Mouse (Mus musculus) heart, postnatal 36 days (tissue): ENCODE measurements at regions not wholly inside any gene's neighbourhood (a gene's known extent, or its start where the extent isn't known, plus 50 kb on each side); places are given as distances from the start of the nearest gene placed in this dataset.

Experiments used
- DNase-seq, 2 experiments: peaks; one replicate each; pipeline ENCODE4 v3.0.0; 2021 to 2022
- intact Hi-C: fragments of 180-260 bp; cut with DNase I; formaldehyde crosslinking; loops from one replicate; pipeline ENCODE4 v1.15.1; 2025

DNA sequence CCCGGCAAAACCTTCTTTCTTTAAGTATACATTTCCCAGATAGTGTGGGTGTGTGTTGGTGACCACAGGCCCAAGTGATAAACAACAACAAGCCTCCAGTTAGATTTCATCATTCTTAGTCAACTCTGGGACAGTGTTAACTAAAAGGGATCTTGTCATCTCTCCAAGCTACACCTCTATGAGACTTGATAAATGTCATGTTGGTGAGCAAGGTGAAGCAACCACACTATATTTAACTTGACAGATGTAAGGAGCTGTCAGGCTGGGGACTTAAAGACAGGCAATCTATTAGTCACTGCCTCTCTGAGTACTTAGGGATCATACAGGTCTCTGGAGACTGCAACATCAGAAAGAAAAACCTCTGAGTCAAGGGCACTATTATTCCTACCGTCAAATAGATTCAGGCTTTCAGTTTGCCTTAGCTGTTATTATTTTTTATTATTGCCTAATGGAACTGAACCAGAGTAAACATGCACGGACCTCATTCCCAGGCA, 87.8 kb upstream of the Ank start:
- intact Hi-C loops: no loop called here
- no peak for DNase-seq

GRCm38 (mm10) chr15:27380436-27380945, 86.0 kb upstream of the Ank start:
- intact Hi-C loops: no loop called here
- DNase-seq: no peak

GRCm38 (mm10) chr15:27381565-27381964, 84.9 kb upstream of the Ank start:
- no peak for DNase-seq
- intact Hi-C loops: no loop called here

- intact Hi-C loops: no loop called here
- DNase-seq: no peak
These were observed 75.9 kb upstream of the Ank start for GRCm38 (mm10) chr15:27390567-27390966.

DNA sequence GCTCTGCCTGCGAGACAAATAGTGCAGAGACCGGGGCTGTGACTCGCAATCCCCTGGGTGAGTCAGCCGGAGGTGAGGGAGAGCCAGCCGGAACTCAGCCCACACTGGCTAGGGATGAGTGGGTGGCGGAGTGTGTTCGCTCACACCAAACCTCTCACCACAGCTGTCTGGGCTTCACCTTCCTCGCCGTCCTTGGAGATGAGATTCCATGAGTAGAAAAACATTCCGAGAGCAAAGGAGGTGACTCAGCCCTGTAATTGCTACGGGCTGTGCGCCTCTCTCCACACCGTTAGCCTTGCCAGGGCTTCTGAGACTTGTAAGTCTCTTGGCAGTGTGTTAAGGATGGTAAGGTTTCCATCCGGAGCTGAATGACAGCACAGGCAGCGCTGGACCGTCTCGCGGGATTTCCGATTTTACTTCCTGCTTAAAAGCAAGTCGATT, 60.7 kb upstream of the Ank start:
- DNase-seq: peak; percentile 6 to 8
- intact Hi-C loops: no loop called here

DNA sequence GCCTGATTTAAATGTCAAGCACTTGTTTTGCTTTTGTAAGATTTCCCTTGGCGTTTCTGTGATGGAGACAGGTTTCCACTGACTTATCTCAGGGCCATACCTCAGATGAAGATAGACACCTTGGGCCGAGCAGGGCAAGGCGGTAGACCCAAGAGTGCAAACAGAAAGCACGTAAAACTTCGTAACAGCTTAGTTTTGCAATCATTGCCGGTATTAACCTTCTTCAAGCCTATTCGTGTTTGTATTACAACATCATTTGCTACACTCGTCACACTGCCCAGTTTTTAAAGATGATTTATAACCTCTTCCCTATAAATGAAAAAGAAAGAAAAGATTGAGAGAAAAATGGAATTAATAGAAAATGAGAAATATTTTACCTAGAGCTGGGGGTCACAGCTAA, 56.6 kb upstream of the Ank start:
- intact Hi-C loops: no loop called here
- DNase-seq: no peak

DNA sequence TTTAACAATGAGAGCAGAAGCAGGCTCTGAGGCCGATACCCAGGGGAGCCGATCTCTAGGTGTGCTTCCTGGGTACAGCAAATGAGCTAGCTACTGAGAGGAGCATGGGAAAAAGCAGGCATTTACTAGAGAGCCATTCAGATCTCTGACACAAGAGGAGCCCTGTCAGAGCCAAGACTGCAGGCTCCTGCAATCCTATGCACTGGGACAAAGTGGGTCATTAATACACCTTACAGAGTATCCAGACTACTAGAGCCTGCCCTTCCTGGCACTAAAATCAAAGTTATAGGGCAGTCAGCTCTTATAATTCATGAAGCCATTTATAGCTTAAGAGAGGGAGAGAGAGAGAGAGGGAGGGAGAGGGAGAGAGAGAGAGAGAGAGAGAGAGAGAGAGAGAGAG, 54.2 kb upstream of the Ank start:
- intact Hi-C loops: no loop called here
- no peak for DNase-seq

DNA sequence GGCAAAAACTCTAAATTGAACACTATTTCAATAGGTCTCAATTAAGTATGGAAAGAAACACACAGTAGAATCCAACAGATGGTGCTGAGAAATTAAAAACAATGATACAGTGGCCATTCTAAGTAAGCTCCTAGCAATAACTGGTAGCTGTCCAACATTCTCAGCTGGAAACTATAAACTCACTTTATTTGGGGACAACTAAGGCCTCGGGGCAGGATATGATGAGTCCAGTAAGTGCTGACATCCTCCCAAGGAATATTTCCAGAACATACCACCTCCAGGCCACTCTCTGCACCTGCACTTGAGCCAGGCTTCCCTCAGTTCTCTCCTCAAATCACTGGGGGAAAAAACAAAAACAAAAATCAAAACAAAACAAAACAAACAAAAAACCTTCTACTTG, 53.7 kb upstream of the Ank start:
- DNase-seq: no peak

GRCm38 (mm10) chr15:27413486-27413885, 53.0 kb upstream of the Ank start:
- intact Hi-C loops: no loop called here
- DNase-seq: no peak

More for the DNA sequence above, 53.7 kb upstream of the Ank start:
- intact Hi-C loops: no loop called here

- no peak for DNase-seq
- intact Hi-C loops: no loop called here
These were observed 51.7 kb upstream of the Ank start for GRCm38 (mm10) chr15:27414819-27415218.
